Mouse (Mus musculus) brain, embryonic 14.5 days (tissue): Measurements from ENCODE around the gene Fam118b.

Experiments used
- CTCF ChIP-seq: fragments of 200-500 bp; IDR thresholded peaks from 2 replicates; pipeline ENCODE4 v1.5.1; 2012; ENCODE audit warnings: inconsistent platforms, mild to moderate bottlenecking, moderate library complexity, borderline replicate concordance; ENCODE audit not compliant: insufficient read depth, insufficient read length; ENCODE audit errors: extremely low read depth
- POLR2A ChIP-seq: fragments of 200-500 bp; IDR thresholded peaks from 2 replicates; pipeline ENCODE4 v1.6.1; 2012; ENCODE audit warnings: mild to moderate bottlenecking, inconsistent platforms, borderline replicate concordance; ENCODE audit not compliant: poor library complexity, insufficient read depth, insufficient read length, severe bottlenecking; ENCODE audit errors: extremely low read depth

GRCm38 (mm10) chr9:35176124-35176659, 91.4 kb downstream of the Fam118b start:
- no peak for TF ChIP-seq CTCF
- TF ChIP-seq POLR2A: no peak
